Mouse (Mus musculus): ENCODE measurements at regions not wholly inside any gene's neighbourhood (a gene's known extent, or its start where the extent isn't known, plus 50 kb on each side); places are given as distances from the start of the nearest gene placed in this dataset.
A peak's percentile ranks its signal among the peaks of the same experiment; 100 is the strongest.

DNA sequence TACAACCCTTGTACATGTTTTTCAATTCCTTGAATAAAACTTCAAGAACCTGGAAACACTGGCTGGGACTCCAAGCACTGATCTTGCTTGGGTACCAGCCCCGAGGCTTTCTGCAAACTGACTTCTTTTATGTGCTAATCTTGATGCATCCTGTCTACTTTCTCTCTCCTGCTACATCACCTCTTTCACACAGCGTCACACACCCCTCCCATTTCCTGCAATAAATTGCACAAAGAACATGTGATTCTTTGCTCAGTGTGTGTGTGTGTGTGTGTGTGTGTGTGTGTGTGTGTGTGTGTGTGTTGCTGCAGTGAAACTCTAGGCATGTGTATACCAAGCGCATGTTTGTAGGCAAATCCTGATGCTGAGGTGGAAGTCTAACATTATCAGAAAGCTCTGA, 487.7 kb upstream of the Hs6st1 start:
- DNase-seq (ENCODE audit: low spot score in 2 of 2), result no peak

DNA sequence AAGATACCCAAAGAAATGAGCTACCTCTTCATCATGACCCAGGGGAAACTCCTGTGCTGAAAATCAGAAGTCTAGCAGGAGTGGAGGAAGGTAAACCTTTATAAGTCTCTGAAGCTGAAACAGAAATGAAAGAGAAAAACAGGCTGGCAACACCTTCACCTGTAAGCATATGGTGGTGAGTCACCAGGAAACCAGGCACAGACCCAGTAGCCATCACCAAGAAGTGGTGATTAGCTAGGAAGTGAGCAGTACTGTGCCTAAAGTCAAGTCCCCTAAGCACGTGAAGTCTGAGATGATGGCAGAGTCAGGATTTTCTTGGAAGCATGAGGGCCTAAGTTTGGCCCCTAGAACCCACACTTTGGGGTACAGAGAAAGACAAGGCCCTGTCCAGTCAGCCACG, 480.3 kb upstream of the Hs6st1 start:
- DNase-seq (ENCODE audit: low spot score in 2 of 2), result no peak

DNA sequence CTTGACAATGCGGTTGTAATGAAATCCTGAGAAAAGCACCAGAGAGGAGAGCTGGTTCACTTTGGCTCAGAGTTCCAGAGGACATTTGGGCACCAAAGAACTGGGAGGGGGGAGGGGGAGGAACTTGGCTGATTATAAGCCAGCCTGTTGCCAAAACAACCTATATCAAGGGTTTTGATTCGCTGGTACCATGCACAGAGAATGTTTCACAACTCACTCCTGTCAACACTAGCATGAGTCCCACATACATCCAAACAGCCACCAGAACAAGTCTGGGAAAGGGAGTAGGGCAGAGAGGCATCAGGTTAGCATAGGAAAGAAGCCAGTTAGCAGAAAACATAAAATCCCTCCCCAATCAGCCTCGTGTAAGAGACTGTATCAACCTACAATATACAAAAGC, 479.3 kb upstream of the Hs6st1 start:
- no peak for DNase-seq (ENCODE audit: low spot score in 2 of 2)

DNA sequence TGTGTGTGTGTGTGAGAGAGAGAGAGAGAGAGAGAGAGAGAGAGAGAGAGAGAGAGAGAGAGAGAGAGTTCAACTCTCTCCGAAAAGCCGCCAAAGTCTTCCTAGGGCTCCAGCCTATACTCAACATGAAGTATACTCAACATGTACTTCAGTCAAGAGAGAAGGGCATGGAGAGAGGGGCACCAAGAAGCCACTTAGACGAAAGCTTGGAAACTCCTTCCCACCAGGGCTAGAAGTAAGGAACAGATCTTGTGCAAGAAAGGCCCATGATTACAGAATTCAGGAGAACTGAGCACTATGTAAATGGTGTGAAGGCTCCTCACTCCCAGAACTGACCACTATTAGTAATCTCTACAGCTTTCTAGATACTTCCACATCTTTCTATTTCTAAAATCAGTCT, 467.4 kb upstream of the Hs6st1 start:
- no peak for DNase-seq (ENCODE audit: low spot score in 2 of 2)

DNA sequence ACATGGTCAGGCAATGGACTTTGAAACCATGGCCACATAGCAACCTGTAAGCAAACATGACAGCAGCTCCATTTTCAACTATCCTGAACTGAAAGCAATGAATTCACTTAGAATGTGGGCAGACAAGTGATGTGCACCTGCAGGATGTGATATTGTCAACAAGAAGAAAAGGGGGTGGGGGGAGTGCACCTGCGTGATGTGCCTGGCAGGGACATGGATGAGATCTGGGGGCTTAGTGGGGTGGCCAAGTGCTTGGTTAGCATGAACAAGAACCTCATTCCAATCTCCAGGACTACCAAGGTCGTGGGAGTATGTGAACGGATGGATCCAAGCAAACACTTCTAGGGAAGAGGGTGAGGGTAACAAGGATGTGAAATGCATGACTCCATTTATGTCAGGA, 453.1 kb upstream of the Hs6st1 start:
- DNase-seq (ENCODE audit: low spot score in 2 of 2), result no peak

DNA sequence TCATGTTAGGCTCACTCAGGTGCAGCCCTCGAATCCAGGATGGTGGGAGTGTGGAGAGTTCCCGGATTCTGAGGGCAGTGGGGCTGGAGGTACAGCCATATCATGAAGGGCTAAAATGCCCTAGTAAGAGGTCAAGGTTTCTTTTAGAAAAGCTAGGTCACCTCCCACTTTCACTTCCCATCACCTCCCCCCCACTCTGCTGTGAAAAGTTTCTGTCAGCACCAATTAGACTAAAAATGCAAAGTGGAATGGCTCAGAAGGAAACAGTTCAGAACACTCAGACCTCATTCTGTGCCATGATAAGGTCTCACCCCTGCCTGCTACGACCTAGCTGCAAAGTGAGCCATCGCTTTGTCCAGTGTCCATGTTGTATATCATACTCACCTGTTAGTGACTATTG, 448.7 kb upstream of the Hs6st1 start:
- DNase-seq (ENCODE audit: low spot score in 2 of 2), result no peak

DNA sequence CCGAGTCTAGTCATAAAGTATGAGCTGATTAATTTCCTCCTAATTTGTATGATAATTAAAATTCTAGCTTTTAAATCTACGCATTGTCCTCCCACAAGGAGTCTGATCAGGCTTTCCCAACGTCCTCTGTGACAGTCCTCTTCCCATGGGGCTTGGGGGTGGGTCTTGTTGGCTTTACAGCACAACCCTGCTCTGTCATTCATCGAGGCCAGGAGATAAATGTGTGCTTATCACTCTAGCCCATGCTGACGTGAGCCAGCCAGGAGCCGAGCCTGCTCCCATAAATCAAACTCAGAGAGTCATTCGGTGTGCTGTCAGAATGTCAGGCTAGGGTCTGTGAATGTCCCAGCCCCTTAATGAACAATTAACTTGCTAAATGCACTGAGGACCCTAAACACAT, 425.6 kb upstream of the Hs6st1 start:
- no peak for DNase-seq (ENCODE audit: low spot score in 2 of 2)

DNA sequence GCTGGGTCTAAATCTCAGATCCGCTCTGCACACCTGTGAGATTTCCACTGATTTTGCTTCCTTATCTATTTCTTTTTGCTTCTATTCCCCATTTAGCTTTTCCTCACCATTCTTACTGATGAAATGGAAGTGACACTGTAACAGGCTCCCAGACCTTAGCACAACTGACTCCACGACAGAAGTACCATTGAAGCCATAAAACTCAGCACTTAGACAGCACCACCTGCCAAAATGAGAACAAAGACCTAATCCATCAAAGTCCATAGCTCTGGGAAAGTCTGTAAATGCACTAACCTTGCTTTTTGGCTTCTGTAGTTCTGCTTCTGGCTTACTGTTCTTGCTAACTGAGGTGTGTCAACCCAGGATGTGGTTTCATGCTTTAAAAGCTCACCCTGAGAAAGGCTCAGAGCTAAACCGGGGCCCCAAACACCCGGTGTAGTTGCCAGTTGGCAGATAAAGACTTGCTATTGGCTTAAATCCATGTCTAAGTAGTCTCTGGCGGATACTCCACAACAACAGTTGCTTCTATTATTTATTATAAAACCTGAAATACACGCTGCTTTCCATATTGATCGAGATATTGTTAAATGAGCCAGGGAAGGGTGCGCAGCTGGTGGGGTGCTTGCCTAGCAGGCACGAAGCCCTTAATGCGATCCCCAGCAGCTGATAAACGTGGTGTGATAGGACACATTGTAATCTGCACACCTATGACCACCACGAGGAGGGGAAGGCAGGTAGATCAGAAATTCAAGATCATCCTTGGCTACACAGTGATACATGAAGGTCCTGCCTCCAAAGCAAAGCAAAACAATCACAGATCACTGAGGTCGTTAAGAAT, 414.9 kb upstream of the Hs6st1 start:
- peak in 1 of 2 experiments; percentile 6 for DNase-seq (ENCODE audit: low spot score in 2 of 2)

DNA sequence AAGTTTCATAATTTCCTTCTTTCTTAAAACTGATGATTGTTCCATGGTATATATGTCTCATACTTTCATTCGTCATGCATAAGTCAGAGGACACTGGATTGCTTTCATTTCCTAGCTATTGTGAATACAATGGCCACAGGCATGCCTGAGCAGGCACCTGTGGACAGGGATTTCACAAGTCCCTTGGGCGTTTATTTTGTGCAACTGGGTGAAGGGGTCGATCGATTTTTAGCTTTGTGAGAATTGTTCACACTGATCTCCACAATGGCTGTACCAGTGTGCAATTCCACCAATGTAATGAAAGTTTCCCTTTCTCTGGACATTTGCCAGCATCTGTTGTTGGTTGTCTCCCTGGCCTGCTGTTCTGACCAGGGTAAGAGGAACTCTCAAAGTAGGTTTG, 405.2 kb upstream of the Hs6st1 start:
- DNase-seq (ENCODE audit: low spot score in 2 of 2), result no peak

DNA sequence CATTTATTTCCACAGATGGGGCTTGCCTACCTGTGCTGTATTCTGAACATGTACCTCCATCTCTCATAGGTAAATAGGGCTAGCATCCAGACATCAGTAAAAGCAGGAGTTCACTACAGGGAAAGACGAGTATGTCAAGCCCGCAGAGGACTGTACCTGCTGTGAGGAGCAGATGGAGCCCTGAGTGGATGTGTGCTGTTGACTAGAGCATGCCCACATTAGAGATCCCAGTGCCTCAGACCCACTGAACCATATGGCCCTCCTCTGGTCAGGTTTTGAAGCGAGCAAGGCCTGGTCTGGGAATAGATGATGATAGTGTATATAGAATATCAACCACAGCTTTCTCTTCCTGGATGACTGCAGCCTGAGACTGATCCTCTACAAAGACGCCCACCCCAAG, 394.7 kb upstream of the Hs6st1 start:
- DNase-seq (ENCODE audit: low spot score in 2 of 2), result no peak

DNA sequence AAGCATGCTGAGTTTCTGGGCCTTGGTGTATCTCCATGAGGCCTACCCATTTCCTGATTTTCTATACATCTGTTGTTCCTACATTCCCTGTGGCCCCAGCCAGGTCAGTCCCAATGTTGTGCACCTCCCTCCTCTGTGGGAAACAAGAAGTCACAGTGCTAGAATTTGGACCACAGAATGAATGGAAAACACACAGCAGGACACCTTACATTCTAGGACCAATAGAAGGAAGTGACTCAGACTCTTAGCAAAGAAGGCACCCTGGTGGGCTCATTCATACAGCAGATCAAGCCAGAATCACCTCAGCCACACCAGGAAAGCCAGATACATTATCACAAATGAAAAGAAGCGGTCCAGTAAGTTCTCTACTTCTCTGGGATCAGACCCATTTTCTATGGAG, 394.2 kb upstream of the Hs6st1 start:
- no peak for DNase-seq (ENCODE audit: low spot score in 2 of 2)

DNA sequence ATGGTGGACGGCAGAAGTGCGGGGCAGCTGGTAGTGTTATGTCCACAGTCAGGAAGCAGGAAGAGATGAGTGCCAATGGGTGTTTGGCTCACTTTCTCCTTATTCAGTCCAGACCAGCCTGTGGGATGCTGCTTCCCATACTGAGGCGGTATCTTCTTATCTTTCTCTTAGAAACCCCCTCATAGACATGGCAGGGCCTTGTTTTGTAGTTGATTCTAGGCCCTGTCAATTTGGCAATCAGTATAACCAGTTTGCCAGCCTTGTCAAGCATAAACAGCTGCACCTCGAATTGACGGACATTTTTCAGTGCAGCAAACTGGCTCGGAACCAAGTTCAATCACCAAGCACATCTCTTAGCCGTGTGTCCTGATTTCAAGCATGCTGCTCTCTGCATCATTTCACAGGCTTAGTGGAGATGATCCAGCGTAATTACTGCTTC, 385.7 kb upstream of the Hs6st1 start:
- no peak for DNase-seq (ENCODE audit: low spot score in 2 of 2)

DNA sequence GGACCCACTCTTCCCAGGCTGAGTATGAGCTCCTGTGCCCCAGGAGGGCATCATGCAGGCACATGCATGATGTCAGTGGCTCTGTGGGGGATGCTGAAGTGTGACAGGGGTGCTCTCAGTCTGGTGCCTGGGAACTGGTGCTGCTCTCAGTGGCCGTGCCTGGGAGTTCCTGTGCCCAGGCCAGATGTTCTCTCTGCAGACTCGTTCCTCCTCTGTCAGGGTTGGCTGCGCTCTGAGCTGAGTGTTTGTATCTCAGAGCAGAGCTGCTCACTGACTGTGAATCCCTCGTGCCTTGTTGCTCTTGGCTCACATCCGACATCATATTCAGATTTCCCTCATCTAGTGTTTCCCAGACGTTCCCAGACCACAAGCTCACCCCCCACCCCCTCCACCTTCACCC, 382.5 kb upstream of the Hs6st1 start:
- no peak for DNase-seq (ENCODE audit: low spot score in 2 of 2)

DNA sequence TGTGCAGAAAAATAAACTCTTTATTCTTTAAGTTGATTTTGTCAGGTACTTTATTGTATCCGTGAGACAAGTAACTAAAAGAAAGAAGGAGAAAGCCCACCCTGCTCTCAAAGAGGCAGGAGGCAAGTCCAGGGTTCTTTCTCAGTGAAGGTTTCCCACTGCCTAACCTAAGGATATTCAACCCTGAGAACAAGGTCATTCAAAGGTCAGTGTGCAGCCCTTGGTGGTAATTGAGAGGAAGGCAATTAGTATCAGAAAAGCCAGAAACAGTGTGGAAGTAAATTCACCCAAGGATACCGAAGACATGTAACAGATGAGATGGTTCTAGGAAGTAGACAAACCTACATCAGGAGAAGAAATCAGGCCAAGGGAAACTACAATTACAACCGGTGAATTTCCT, 373.9 kb upstream of the Hs6st1 start:
- DNase-seq (ENCODE audit: low spot score in 2 of 2), result no peak

DNA sequence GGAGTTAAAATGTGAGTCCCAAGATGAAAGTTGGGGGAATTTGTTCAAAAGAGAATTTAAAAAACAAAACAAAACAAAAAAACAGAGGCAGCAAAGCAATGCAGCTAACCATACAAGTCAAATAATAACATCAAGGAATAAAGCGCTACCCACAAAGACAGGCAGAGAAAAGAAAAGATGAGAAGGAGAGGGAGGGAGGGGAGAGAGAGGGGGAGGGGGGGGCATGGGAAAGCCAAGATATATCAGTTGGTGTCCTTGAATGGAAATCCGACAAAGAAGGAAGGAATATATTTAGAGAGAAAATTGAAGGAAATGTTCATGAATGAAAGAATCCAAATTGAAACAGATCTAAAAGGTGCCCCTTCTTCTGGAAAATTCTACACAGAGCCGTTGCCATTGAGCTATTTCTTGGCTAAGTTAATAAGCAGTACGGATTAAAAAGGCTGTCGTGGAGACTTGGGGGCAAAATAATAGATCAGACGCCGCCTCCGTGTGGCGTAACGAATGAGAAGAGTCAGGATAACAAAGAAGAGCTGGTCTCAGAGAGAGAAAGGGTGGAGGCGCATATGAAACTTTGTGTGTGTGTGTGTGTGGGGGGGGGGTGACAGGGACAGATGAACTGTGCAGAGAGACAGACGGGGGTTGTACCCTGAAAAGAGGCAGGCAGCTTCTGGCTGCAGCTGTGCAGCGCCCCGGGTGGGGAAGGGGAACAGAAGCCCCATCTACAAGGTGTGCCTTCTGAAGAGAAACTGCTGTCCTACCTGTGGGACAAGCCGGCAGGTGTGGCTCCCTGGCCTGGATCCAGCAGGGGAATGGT, 373.2 kb upstream of the Hs6st1 start:
- no peak for DNase-seq (ENCODE audit: low spot score in 2 of 2)

DNA sequence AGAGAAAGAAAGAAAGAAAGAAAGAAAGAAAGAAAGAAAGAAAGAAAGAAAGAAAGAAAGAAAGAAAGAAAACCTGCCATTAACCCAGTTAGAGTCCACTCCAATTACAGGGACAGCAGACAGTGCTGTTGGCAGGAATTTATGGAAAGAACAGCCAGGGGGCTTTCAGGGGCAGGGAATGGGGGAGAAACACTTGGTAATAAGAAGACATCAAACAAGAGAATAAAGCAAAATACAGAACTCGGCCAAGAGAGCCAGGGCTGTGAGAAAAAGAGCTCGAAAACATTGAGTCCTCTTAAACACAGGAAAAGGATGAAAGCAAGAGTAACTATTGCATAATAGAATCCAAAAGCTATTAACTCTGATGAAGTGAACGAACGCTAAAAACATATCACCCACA, 371.0 kb upstream of the Hs6st1 start:
- DNase-seq (ENCODE audit: low spot score in 2 of 2), result no peak

DNA sequence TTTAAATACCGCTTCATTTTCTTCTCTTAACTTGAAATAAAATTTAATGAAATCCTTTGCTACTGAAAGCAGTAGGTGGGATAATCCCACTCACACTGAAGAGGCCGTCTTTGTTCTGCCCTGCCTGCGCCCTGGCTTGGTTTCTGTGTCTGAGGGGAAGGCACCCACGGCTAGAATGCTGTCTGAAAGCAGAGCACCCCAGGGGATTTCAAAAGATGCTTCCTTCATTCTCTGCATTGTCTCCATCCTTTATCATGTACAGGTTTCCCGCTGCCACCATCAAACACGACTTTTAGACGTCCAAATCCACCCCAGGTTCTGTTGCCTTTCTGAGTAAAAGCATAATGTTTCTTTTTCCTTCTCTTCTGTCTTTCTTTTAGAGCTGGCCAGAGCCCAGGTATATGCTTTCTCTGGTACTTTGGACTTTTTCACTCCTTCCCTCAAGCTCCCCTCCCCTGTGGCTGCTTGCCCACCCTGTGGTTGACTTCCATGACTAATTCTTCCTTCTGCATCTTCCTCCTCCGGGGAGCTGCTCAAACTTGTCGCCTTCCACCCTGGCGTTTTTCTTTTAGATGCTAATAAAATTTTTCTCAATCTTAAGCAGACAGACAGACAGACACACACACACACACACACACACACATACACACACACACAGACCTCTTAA, 370.2 kb upstream of the Hs6st1 start:
- no peak for DNase-seq (ENCODE audit: low spot score in 2 of 2)

DNA sequence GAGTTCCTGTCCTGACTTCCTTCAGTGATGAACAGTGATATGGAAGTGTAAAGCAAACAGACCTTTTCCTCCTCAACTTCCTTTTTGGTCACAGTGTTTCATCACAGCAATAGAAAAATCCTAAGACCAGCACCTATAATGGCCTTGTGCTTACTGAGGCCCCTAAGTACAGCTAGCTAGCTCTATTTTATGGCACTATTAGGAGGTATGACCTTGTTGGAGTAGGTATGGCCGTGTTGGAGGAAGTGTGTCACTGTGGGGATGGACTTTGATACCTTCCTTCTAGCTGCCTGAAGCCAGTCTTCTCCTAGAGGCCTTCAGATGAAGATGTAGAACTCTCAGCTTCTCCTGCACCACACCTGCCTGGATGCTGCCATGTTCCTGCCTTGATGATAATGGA, 365.6 kb upstream of the Hs6st1 start:
- no peak for DNase-seq (ENCODE audit: low spot score in 2 of 2)

DNA sequence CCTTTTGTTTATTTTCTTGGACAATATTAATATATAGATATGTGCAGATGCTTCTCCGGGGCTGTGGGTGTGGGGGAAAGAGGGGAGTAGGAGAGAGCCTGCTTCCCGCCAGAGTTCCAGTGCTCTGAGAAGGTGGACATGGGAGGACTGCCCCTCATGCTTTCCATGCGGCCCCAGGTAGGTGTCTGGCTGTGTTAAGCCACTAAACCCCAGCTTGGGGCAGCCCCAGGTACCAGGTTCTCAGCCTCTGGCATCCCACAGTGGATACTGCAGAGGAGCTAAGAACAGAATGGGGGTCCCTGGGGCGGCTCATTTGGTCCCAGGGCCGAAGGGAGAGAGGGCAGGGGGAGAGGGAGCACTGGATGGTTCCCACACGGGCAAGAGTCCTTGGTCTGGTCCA, 361.9 kb upstream of the Hs6st1 start:
- no peak for DNase-seq (ENCODE audit: low spot score in 2 of 2)

DNA sequence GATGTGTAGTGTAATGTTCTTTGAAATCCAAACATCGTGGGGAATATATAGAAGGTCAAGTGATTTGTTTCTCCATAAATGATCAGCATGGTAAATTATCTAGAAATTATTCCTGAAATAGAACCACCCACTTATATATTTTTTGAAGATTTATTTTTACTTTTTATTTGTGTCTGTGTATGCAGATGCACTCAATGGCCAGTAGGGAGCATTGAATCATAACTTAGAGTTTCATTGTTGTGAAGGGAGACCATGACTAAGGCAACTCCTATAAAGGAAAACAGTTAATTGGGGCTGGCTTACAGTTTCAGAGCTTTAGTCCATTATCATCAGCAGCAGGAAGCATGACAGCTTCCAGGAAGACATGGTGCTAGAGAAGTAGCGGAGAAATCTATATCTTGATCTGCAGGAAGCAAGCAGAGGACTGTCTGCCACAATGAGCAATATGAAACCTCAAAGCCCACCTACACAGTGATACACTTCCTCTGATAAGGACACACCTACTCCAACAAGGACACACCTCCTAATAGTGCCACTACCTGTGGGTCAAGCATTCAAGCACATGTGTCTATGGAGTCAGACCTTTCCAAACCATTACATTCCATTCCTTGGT, 359.9 kb upstream of the Hs6st1 start:
- no peak for DNase-seq (ENCODE audit: low spot score in 2 of 2)

DNA sequence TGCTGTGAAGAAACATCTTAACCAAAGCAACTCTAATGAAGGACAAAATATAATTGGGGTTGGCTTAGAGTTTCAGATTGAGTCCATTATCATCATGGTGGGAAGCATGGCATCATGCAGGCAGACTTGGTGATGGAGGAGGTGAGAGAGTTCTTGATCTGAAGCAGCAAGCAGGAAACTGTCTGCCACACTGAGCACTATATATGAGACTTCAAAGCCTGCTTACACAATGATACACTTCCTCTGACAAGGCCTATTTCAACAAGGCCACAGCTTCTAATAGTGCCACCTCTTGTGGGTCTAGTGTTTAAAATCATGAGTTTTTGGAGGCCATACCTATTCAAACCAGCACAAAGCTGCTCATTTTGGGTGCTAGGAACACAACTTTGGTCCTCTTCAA, 359.0 kb upstream of the Hs6st1 start:
- DNase-seq (ENCODE audit: low spot score in 2 of 2), result no peak

DNA sequence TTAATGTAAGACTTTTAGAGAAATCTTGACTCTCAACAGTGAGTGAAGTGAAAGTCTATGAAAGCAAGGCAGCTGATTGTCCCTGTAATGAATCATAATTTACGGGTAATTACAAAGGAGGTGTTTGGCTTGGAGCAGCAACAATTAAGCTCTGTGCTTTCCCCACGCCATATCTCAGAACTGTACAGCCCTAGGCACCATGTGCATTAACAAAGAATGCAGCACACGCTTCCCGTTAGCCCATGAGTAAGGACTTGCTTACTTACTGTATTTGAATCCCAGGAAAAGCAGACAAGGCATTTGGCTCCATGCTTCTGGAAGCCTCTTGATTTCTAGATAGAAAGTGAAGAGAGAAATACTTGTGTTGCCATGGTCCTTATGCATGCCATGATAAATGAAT, 354.2 kb upstream of the Hs6st1 start:
- no peak for DNase-seq (ENCODE audit: low spot score in 2 of 2)
